Comparison of ENCODE assay signal across 9 mouse cellular contexts in genomic region chr9:24770149-24770940, GRCm38 (mm10). TPM values are rescaled to one million over a fixed set of nuclear protein-coding genes. Genes with fewer than 3 reads are reported as not detected.
A peak's percentile ranks its signal among the peaks of the same experiment; 100 is the strongest.
DNase-seq lines count a peak whose midpoint lies in the region; ATAC-seq lines count a peak whose summit lies in the region.
"Had no signal": no experiment of that assay in that cellular context is flagged by ENCODE, and none has a peak within 500 bp of the region (broad histone marks: within the 10 kb centered on the region; RNA-seq: fewer than 3 reads in every experiment).

No protein-coding gene starts in this region.

- peak overlapping the region; percentile 42 for H3K4me3 ChIP-seq in embryonic facial prominence, embryonic 10.5 days
- peak overlapping the region; percentile 18 for H3K4me3 ChIP-seq in hindbrain, embryonic 12.5 days
- peak overlapping the region; percentile 20 for H3K4me3 ChIP-seq in midbrain, embryonic 12.5 days

- WGBS in embryonic facial prominence, embryonic 10.5 days, result under 1% methylated on average over 41 of the region's 41 CpGs
- WGBS in hindbrain, embryonic 12.5 days, result under 1% methylated on average over 41 of the region's 41 CpGs
- under 1% methylated on average over 41 of the region's 41 CpGs for WGBS in midbrain, embryonic 12.5 days

- peak overlapping the region; percentile 41 for H3K4me2 ChIP-seq in hindbrain, embryonic 12.5 days (replicated peaks)
- peak overlapping the region; percentile 19 for H3K4me2 ChIP-seq in midbrain, embryonic 12.5 days (replicated peaks)

- H3K27me3 ChIP-seq in embryonic facial prominence, embryonic 10.5 days (replicated peaks; ENCODE audit: low read depth, poor library complexity, severe bottlenecking), result peaks cover 100% of the 10 kb centered on the region
- H3K27me3 ChIP-seq in hindbrain, embryonic 12.5 days, result peaks cover 85% of the 10 kb centered on the region
- H3K27me3 ChIP-seq in midbrain, embryonic 12.5 days, result peaks cover 84% of the 10 kb centered on the region

- H3K9ac ChIP-seq in hindbrain, embryonic 12.5 days, result no peak overlapping the region
- no peak overlapping the region for H3K9ac ChIP-seq in midbrain, embryonic 12.5 days (replicated peaks)

- DNase-seq in cerebellum, postnatal 14 days, result peak; percentile 15 to 28
- no peak for DNase-seq in cerebellum, postnatal 36 days
- DNase-seq in embryonic facial prominence, embryonic 10.5 days (ENCODE audit: low spot score), result peak; percentile 55
- no peak for DNase-seq in cerebellum, adult 11-12 months

- no peaks in the 10 kb centered on the region for H3K9me3 ChIP-seq in embryonic facial prominence, embryonic 10.5 days
- H3K9me3 ChIP-seq in hindbrain, embryonic 12.5 days (replicated peaks), result no peaks in the 10 kb centered on the region
- H3K9me3 ChIP-seq in midbrain, embryonic 12.5 days, result no peaks in the 10 kb centered on the region

- H3K36me3 ChIP-seq in embryonic facial prominence, embryonic 10.5 days (replicated peaks), result no peaks in the 10 kb centered on the region
- no peaks in the 10 kb centered on the region for H3K36me3 ChIP-seq in hindbrain, embryonic 12.5 days
- H3K36me3 ChIP-seq in midbrain, embryonic 12.5 days, result no peaks in the 10 kb centered on the region

- 0 out of 2 replicates have a peak, but pooled peaks have one; percentile 6 for ATAC-seq in hindbrain, embryonic 12.5 days (ENCODE audit: low FRiP score)
- ATAC-seq in midbrain, embryonic 12.5 days (ENCODE audit: low FRiP score, low read depth), result no peak
- ATAC-seq in inflammation-experienced regulatory T-cells, adult 6 months, result no peak
- ATAC-seq in erythroblast, adult 5-6 weeks (replicated peaks; ENCODE audit: low FRiP score, poor library complexity, severe bottlenecking), result no peak

- no peak overlapping the region for H3K27ac ChIP-seq in embryonic facial prominence, embryonic 10.5 days (replicated peaks)
- no peak overlapping the region for H3K27ac ChIP-seq in hindbrain, embryonic 12.5 days
- H3K27ac ChIP-seq in midbrain, embryonic 12.5 days (replicated peaks), result no peak overlapping the region

- peaks cover 26% of the 10 kb centered on the region for H3K4me1 ChIP-seq in embryonic facial prominence, embryonic 10.5 days
- H3K4me1 ChIP-seq in hindbrain, embryonic 12.5 days, result peaks cover 17% of the 10 kb centered on the region
- H3K4me1 ChIP-seq in midbrain, embryonic 12.5 days, result peaks cover 20% of the 10 kb centered on the region

RNA-seq across cellular contexts. Expression of gene Tbx20, which starts 3.8 kb away (rescaled TPM):
- polyA plus RNA-seq in embryonic facial prominence, embryonic 10.5 days (2016; fragmentation: Nextera tagmentation; extraction: Ambion mirVana), result 0.87 and 2.1 TPM in 2 replicates
- 3.0 and 3.1 TPM in 2 replicates for polyA plus RNA-seq in hindbrain, embryonic 12.5 days (2016; fragmentation: Nextera tagmentation; extraction: Ambion mirVana)
- polyA plus RNA-seq in midbrain, embryonic 12.5 days (2016; fragmentation: Nextera tagmentation; extraction: Ambion mirVana), result 0.14 and 0.21 TPM in 2 replicates
- polyA plus RNA-seq in inflammation-experienced regulatory T-cells, adult 6 months (2017; shearing (Covaris generic)), result not detected
- total RNA-seq in erythroblast, adult 5-6 weeks (2015; ENCODE audit: low replicate concordance), result not detected in 2 replicates
- total RNA-seq in erythroblast, adult 5-6 weeks (2017; ENCODE audit: low replicate concordance), result not detected in 2 replicates
- polyA plus RNA-seq: C2C12 had no signal

Comparison
In these comparisons a context has a peak if more than half of its experiments do, and no peak if none do; other contexts are left out.
1. DNase-seq: peak in cerebellum, postnatal 14 days (2 of 2) and embryonic facial prominence, embryonic 10.5 days (single experiment); none in cerebellum, postnatal 36 days (0 of 2) and cerebellum, adult 11-12 months (single experiment).
2. Peak in every context shown above with its lines, with median percentiles within 50 percentile points of each other: H3K4me3 ChIP-seq.